Mouse (Mus musculus) limb, embryonic 13.5 days (tissue): Measurements from ENCODE around the gene Gm13272. TPM values are rescaled to one million over a fixed set of nuclear protein-coding genes. Genes with fewer than 3 reads are reported as not detected.
"Not testable (repeated sequence)": the region's sequence is repeated elsewhere in the genome, so short reads cannot be mapped to it uniquely, and the experiment has no call there.

Experiments used
- ATAC-seq: fragments of 200-750 bp; cut with Nextera tagmentation; 2 replicates; pipeline ENCODE4 v1.8.0; 2017; ENCODE audit warnings: low read depth, moderate number of reproducible peaks, moderate TSS enrichment; ENCODE audit not compliant: low FRiP score
- H3K27ac ChIP-seq: fragments of 300-500 bp; sonication (generic); 2 replicates; pipeline ENCODE4 v1.5.1; 2015; ENCODE audit warnings: inconsistent platforms, mild to moderate bottlenecking, moderate library complexity
- H3K27me3 ChIP-seq: fragments of 300-500 bp; sonication (generic); 2 replicates; pipeline ENCODE4 v1.6.1; 2015; ENCODE audit warnings: mild to moderate bottlenecking, inconsistent platforms
- H3K36me3 ChIP-seq: fragments of 300-500 bp; sonication (generic); 2 replicates; pipeline ENCODE4 v1.6.1; 2015; ENCODE audit warnings: inconsistent platforms, mild to moderate bottlenecking, moderate library complexity
- H3K4me1 ChIP-seq: fragments of 300-500 bp; sonication (generic); 2 replicates; pipeline ENCODE4 v1.6.1; 2015; ENCODE audit warnings: inconsistent platforms
- H3K4me2 ChIP-seq: fragments of 300-500 bp; sonication (generic); replicated peaks from 2 replicates; pipeline ENCODE4 v1.6.1; 2015; ENCODE audit warnings: inconsistent platforms, mild to moderate bottlenecking, moderate library complexity
- H3K4me3 ChIP-seq: fragments of 300-500 bp; sonication (generic); 2 replicates; pipeline ENCODE4 v1.5.1; 2015; ENCODE audit warnings: moderate library complexity, mild to moderate bottlenecking, inconsistent platforms
- H3K9ac ChIP-seq: fragments of 300-500 bp; sonication (generic); 2 replicates; pipeline ENCODE4 v1.6.1; 2015; ENCODE audit warnings: mild to moderate bottlenecking, inconsistent platforms
- H3K9me3 ChIP-seq: fragments of 300-500 bp; sonication (generic); 2 replicates; pipeline ENCODE4 v1.6.1; 2016; ENCODE audit warnings: inconsistent platforms
- WGBS: fragments of 180-500 bp; shearing (Covaris S2); methylation state at CpG from one replicate; pipeline ENCODE4 v1.1.7; 2015; 5-methylcytosine and 5-hydroxymethylcytosine counted together
- polyA plus RNA-seq: library from polyadenylated mRNA; unstranded; fragments of >200 nt; fragmentation: Nextera tagmentation; extraction: Ambion mirVana; gene quantifications from 2 replicates; pipeline ENCODE4 v1.2.1, GENCODE M21; 2015

Gene Gm13272
- not detected in 2 replicates for polyA plus RNA-seq

GRCm38 (mm10) chr4:88779550-88779949 lies at the start of gene Gm13272:
TSS of gene Gm13272 (plus strand) at chr4:88779850.
- WGBS: no CpG with 5 or more reads among the region's 29 CpGs
- H3K9me3 ChIP-seq, H3K36me3 ChIP-seq, H3K27ac ChIP-seq, H3K27me3 ChIP-seq, H3K4me2 ChIP-seq, H3K9ac ChIP-seq, H3K4me3 ChIP-seq, ATAC-seq, H3K4me1 ChIP-seq: not testable (repeated sequence)

GRCm38 (mm10) chr4:88738480-88738879 lies 41.2 kb upstream of the Gm13272 start:
- H3K4me1 ChIP-seq: no peaks in the 10 kb centered on the region
- no peak overlapping the region for H3K4me3 ChIP-seq
- no peaks in the 10 kb centered on the region for H3K27me3 ChIP-seq
- no peak for ATAC-seq
- no peaks in the 10 kb centered on the region for H3K36me3 ChIP-seq
- H3K9me3 ChIP-seq: no peaks in the 10 kb centered on the region
- H3K27ac ChIP-seq: no peak overlapping the region
- WGBS: 7% methylated on average over 2 of the region's 2 CpGs
- H3K4me2 ChIP-seq: no peak overlapping the region
- no peak overlapping the region for H3K9ac ChIP-seq

GRCm38 (mm10) chr4:88739036-88739435 lies 40.6 kb upstream of the Gm13272 start:
- no peak overlapping the region for H3K4me3 ChIP-seq
- no peaks in the 10 kb centered on the region for H3K36me3 ChIP-seq
- no peaks in the 10 kb centered on the region for H3K27me3 ChIP-seq
- no peaks in the 10 kb centered on the region for H3K9me3 ChIP-seq
- 78% methylated on average over 6 of the region's 6 CpGs for WGBS
- no peak for ATAC-seq
- H3K9ac ChIP-seq: no peak overlapping the region
- no peaks in the 10 kb centered on the region for H3K4me1 ChIP-seq
- no peak overlapping the region for H3K27ac ChIP-seq
- H3K4me2 ChIP-seq: no peak overlapping the region

DNA sequence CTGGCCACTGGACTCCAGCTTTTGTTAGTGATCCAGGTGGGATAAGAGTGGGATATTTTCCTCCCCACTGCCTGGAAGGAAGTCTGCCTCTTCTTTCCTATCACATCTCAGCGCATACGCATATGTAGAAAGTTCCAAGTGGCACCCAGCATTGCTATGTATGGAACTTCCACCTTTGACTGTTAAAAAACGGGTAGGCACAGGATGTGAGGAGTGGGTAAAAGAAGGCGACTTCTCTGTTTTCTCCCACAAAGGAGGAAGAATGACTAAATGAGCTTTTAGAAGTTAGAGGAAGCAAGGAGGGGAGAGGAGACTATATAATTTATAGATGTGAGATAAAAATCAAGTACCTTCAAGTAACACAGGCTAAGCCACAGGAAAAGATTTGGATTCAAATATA lies 38.2 kb upstream of the Gm13272 start:
- no peak for ATAC-seq
- Histone ChIP-seq H3K9me3 (no peaks in the 10 kb centered on the region), H3K36me3 (no peaks in the 10 kb centered on the region), H3K27ac (no peak overlapping the region), H3K4me1 (peaks cover 7% of the 10 kb centered on the region), H3K4me2 (no peak overlapping the region), H3K9ac (no peak overlapping the region), H3K27me3 (no peaks in the 10 kb centered on the region), H3K4me3 (no peak overlapping the region)
- WGBS: 83% methylated on average over 4 of the region's 4 CpGs

GRCm38 (mm10) chr4:88742771-88743371 lies 36.8 kb upstream of the Gm13272 start:
- Histone ChIP-seq H3K4me3 (no peak overlapping the region), H3K4me2 (no peak overlapping the region), H3K9me3 (no peaks in the 10 kb centered on the region), H3K27ac (no peak overlapping the region), H3K9ac (0 out of 2 replicates have a peak overlapping the region, but pooled peaks have one; percentile 19), H3K36me3 (no peaks in the 10 kb centered on the region), H3K4me1 (peaks cover 7% of the 10 kb centered on the region), H3K27me3 (no peaks in the 10 kb centered on the region)
- 72% methylated on average over 7 of the region's 7 CpGs for WGBS
- no peak for ATAC-seq

- WGBS: 77% methylated on average over 3 of the region's 3 CpGs
- H3K4me2 ChIP-seq: no peak overlapping the region
- no peak overlapping the region for H3K4me3 ChIP-seq
- peaks cover 7% of the 10 kb centered on the region for H3K4me1 ChIP-seq
- no peak overlapping the region for H3K9ac ChIP-seq
- H3K27ac ChIP-seq: no peak overlapping the region
- H3K27me3 ChIP-seq: no peaks in the 10 kb centered on the region
- H3K36me3 ChIP-seq: no peaks in the 10 kb centered on the region
- no peak for ATAC-seq
- no peaks in the 10 kb centered on the region for H3K9me3 ChIP-seq
These were observed 35.4 kb upstream of the Gm13272 start for GRCm38 (mm10) chr4:88744207-88744606.

DNA sequence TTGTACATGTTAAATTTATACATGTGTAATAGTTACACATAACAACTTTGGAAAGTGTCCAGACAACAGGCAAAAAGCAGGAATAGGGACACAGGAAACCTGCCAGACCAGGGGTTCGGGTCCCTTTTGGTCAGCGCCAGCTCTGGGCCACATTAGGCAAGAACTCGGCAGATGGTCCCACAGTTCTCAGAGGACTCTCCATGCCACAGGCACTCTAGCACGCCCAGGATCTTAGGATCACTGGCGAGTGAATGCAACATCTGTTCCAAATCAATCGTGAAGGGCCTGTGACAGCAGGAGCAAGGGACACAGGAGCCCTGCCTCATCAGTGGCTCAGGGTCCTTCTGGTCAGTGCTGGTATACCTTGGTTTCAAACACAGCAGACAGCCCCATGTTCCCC lies 29.7 kb upstream of the Gm13272 start:
- Histone ChIP-seq H3K4me3 (no peak overlapping the region), H3K9me3 (no peaks in the 10 kb centered on the region), H3K27ac (no peak overlapping the region), H3K27me3 (no peaks in the 10 kb centered on the region), H3K4me1 (peaks cover 7% of the 10 kb centered on the region), H3K9ac (no peak overlapping the region; the same call in 1 of the 2 replicates), H3K36me3 (no peaks in the 10 kb centered on the region), H3K4me2 (no peak overlapping the region)
- ATAC-seq: no peak
- 21% methylated on average over 6 of the region's 6 CpGs for WGBS

DNA sequence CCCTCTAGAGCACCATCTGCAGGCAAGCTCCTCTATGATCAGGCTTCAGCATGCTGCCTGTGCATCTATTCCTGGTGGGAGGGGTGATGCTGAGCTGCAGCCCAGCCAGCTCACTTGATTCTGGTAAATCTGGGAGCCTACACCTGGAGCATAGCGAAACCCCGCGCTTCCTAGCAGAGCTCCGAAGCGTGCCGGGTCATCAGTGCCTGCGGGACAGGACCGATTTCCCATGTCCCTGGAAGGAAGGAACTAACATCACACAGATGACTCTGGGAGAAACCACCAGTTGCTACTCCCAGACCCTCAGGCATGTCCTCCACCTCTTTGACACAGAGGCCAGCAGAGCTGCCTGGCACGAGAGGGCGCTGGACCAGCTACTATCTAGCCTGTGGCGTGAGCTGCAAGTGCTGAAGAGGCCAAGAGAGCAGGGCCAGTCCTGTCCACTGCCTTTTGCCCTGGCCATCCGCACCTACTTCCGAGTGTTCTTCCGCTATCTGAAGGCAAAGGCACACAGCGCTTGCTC lies 24.8 kb upstream of the Gm13272 start, which contains the start of gene Gm13271:
Gm13271 (plus strand) TSS at position 51 of the 523 bp plus-strand sequence.
- H3K4me3 ChIP-seq, H3K4me2 ChIP-seq, H3K4me1 ChIP-seq, H3K36me3 ChIP-seq, H3K9me3 ChIP-seq, ATAC-seq, H3K27me3 ChIP-seq, H3K9ac ChIP-seq, H3K27ac ChIP-seq: not testable (repeated sequence)
- WGBS: 79% methylated on average over 15 of the region's 15 CpGs

DNA sequence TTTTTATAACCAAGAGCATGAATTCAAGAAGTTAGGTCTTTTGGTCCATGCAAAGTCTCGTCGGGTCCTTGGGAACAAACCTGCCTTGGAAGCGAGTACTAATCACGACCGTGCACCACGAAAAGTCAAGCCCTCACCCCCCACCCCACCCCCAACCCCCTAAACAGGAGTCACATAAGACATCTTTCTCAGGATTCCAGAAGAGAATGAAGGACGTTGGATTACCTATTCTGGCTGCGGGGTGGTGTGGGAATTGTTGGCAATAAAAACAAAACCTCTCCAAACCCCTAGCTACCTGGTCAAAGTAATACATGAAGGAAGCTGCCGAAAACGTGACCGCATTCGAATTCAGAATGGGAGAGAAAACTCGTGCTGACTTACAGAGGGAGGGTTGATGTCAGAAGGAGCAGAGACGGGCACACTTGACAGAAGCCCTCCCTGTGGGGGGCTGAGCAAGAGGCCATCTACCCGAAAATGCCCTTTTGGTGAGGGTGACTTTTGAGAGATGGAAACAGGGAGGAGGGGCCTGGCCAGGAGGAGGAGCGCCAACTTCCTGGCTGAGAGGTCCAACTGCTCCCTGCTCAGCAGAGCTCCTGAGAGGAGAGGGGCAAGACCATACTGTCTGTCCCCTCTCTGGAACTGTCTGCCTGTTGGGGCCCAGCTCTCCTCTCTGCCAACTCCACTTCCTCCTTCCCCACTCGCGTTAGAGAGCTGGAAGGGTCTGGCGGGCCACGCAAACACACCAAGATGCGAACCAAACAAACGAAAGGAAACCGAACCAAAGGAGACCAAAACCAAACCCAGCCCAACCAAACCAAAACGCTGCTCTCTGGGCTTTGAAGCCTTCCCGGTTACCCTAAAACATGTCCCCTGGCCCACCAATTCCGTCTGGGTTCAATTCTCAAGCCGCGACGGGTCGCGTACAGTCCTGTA lies 22.8 kb upstream of the Gm13272 start:
- H3K9me3 ChIP-seq, ATAC-seq, H3K36me3 ChIP-seq, H3K27me3 ChIP-seq, H3K4me1 ChIP-seq: not testable (repeated sequence)
- WGBS: 8% methylated on average over 29 of the region's 31 CpGs
- Histone ChIP-seq H3K4me3 (peak overlapping the region; percentile 54), H3K27ac (peak overlapping the region; percentile 95), H3K4me2 (peak overlapping the region; percentile 74), H3K9ac (peak overlapping the region; percentile 75)

GRCm38 (mm10) chr4:88757628-88758031 lies 22.0 kb upstream of the Gm13272 start:
- WGBS: under 1% methylated on average over 17 of the region's 21 CpGs
- ATAC-seq: peak; percentile 100

GRCm38 (mm10) chr4:88758751-88759150 lies 20.9 kb upstream of the Gm13272 start:
- WGBS: 83% methylated on average over 9 of the region's 9 CpGs
- not testable (repeated sequence) for H3K4me2 ChIP-seq, ATAC-seq

More at GRCm38 (mm10) chr4:88757628-88758031, 22.0 kb upstream of the Gm13272 start:
- H3K9me3 ChIP-seq, H3K36me3 ChIP-seq, H3K27me3 ChIP-seq, H3K4me1 ChIP-seq: not testable (repeated sequence)
- peak overlapping the region; percentile 95 for H3K27ac ChIP-seq
- peak overlapping the region; percentile 54 for H3K4me3 ChIP-seq
- peak overlapping the region; percentile 74 for H3K4me2 ChIP-seq
- peak overlapping the region; percentile 75 for H3K9ac ChIP-seq

DNA sequence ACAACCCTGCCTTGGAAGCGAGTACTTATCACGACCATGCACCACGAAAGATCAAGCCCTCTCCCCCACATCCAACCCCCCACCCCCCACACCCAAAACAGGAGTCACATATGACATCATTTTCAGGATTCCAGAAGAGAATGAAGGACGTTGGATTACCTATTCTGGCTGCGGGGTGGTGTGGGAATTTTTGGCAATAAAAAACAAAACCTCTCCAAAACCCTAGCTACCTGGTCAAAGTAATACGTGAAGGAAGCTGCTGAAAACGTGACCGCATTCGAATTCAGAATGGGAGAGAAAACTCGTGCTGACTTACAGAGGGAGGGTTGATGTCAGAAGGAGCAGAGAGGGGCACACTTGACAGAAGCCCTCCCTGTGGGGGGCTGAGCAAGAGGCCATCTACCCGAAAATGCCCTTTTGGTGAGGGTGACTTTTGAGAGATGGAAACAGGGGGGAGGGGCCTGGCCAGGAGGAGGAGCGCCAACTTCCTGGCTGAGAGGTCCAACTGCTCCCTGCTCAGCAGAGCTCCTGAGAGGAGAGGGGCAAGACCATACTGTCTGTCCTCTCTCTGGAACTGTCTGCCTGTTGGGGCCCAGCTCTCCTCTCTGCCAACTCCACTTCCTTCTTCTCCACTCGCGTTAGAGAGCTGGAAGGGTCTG lies 19.9 kb upstream of the Gm13272 start, which contains the start of gene Gm13283:
Gm13283 (plus strand) TSS at position 510 of the 659 bp plus-strand sequence.
- Histone ChIP-seq H3K4me2 (peak within 1 kb of the TSS; percentile 57), H3K4me3 (peak within 1 kb of the TSS; percentile 40), H3K27ac (peak within 1 kb of the TSS; percentile 65)
- ATAC-seq, H3K4me1 ChIP-seq, H3K27me3 ChIP-seq, H3K9ac ChIP-seq, H3K36me3 ChIP-seq, H3K9me3 ChIP-seq: not testable (repeated sequence)
- 20% methylated on average over 11 of the region's 14 CpGs for WGBS

More at GRCm38 (mm10) chr4:88758751-88759150, 20.9 kb upstream of the Gm13272 start:
- H3K36me3 ChIP-seq, H3K9ac ChIP-seq, H3K4me1 ChIP-seq, H3K4me3 ChIP-seq, H3K9me3 ChIP-seq, H3K27me3 ChIP-seq, H3K27ac ChIP-seq: not testable (repeated sequence)
